Mouse (Mus musculus) neural tube, postnatal 0 days (tissue): ENCODE measurements around the gene Gm10073. TPM values are rescaled to one million over a fixed set of nuclear protein-coding genes. Genes with fewer than 3 reads are reported as not detected.

ENCODE experiments used
- polyA plus RNA-seq: library from polyadenylated mRNA; unstranded; fragments of >200 nt; fragmentation: Nextera tagmentation; extraction: Ambion mirVana; gene quantifications from 2 replicates; pipeline ENCODE4 v1.2.1, GENCODE M21; 2015

Gene Gm10073
- polyA plus RNA-seq, result 4.3 and 9.1 TPM in 2 replicates

DNA sequence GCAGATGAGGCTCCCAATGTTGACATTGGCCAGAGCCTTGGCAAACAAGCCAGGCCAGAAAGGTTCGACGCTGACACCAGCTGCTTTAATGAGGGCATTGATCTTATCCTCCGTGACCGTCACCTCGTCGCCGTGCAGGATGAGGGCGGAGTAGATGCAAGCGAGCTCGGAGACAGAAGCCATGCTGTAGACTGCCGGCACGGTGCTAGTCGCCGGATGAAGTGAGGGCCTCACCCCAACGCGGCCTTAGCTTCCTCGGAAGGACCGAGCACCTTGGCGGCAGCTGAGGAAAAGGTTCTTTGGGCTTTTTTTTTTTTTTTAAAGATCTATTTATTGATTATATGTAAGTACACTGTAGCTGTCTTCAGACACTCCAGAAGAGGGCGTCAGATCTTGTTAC, at the start of gene Gm10073:
TSS of gene Gm10073 (minus strand) at position 294 of the 400 bp plus-strand sequence.

DNA sequence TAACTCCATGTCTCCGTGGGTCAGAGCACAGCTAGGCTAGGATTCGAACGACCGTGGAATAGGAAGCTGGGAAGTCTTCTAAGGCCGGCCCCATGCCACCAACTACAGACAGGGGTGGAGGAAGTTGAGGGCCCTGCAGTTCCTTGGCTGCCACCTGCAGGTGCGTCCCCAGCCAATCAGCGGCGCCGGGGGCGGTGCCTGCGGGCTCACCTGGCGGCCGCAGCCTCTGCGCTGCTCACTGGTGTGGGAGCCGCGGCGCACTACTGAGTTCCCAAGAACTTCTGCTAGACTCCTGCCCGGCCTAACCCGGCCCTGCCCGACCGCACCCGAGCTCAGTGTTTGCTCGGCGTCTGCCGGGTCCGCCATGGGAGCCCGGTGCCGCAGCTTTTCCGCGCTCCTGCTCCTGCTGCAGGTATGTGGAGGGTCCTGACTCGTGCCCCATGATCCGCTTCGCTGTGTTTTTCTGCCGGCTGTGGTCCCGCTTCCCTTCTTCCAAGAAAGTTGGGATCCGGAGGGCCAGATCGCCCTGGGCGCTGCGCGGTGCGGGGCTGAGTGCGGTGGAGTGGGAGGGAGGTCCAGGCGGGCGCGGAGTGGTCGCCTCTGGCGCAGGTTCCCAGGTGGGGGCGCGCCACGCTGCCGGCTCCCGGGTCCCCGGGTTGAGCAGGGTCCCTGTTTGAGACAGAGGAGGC, 30.0 kb upstream of the Gm10073 start, which contains the start of gene Cdh1:
TSS of gene Cdh1 (plus strand) at position 221 of the 689 bp plus-strand sequence.

Other genes with a start within 250 kb of the Gm10073 start
- 43.8 and 49.5 TPM in 2 replicates for gene Smpd3, start 235.5 kb downstream of the Gm10073 start, polyA plus RNA-seq
- gene Zfp90, start 158.1 kb downstream of the Gm10073 start, polyA plus RNA-seq, result 30.2 and 32.6 TPM in 2 replicates
- not detected in 2 replicates for gene 6030452D12Rik, start 72.9 kb downstream of the Gm10073 start, polyA plus RNA-seq
- gene Cdh3, start 62.6 kb downstream of the Gm10073 start, polyA plus RNA-seq, result 8.3 and 9.7 TPM in 2 replicates
- gene Cdh1, start 29.9 kb upstream of the Gm10073 start, polyA plus RNA-seq, result 3.3 and 5.9 TPM in 2 replicates
- gene Tango6, start 109.6 kb upstream of the Gm10073 start, polyA plus RNA-seq, result 3.9 and 4.5 TPM in 2 replicates